In the genomic region with DNA sequence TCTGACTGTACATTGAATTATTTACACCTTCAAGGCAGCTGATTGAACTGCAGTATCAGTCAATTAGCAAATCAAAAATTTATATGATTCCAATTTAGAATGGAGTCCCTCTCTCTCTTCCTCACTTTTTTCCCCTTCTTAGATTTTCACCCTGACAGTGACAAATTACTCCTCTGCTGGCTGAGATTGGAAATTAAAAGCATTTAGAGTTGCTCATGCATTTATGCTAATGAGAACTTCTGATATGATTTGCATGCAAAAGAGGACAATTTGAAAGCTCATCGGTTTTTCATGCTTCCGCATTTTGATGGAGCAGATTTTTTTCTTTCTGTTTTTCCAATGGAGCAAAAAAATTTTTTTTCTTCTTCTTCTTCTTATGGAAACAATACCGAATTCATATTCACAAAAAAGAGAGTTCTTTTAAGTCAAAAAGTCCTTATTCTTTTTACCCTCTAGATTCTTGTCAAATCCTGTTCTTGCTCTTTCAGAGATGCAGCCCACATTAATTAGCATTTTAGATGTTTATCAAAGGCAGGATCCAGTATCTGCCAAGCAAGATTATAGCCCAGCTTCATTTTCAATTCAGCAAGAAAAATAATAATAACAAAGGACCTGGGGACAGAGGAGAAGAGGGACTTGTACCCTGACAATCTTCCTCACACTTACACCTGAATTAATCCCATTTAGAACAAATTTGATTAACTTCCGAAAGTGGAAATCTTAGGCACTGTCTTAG, we compare ENCODE assay signal across 26 mouse cellular contexts.
DNase-seq lines count a peak whose midpoint lies in the region; ATAC-seq lines count a peak whose summit lies in the region.
"Had no signal": no experiment of that assay in that cellular context is flagged by ENCODE, and none has a peak within 500 bp of the region (broad histone marks: within the 10 kb centered on the region; RNA-seq: fewer than 3 reads in every experiment).

No protein-coding gene starts in this region.

- no peak overlapping the region for H3K9ac ChIP-seq in hindbrain, embryonic 11.5 days (ENCODE audit: low read depth, low read length)
- H3K9ac ChIP-seq in hindbrain, embryonic 16.5 days (ENCODE audit: low read depth, low read length) = no peak overlapping the region
- no peak overlapping the region for H3K9ac ChIP-seq in hindbrain, embryonic 15.5 days
- H3K9ac ChIP-seq: heart, embryonic 15.5 days; kidney, embryonic 15.5 days; liver, embryonic 12.5 days; liver, postnatal 0 days had no signal

- no peaks in the 10 kb centered on the region for H3K9me3 ChIP-seq in hindbrain, embryonic 11.5 days (ENCODE audit: control insufficient read depth, low read length)
- H3K9me3 ChIP-seq in hindbrain, embryonic 16.5 days (ENCODE audit: control insufficient read depth, low read length) = no peaks in the 10 kb centered on the region
- H3K9me3 ChIP-seq in hindbrain, embryonic 15.5 days = no peaks in the 10 kb centered on the region
- H3K9me3 ChIP-seq: heart, embryonic 10.5 days; heart, embryonic 15.5 days; kidney, embryonic 15.5 days; liver, embryonic 12.5 days had no signal

- H3K36me3 ChIP-seq in hindbrain, embryonic 11.5 days (ENCODE audit: control insufficient read depth, insufficient read depth, low read length) = no peaks in the 10 kb centered on the region
- H3K36me3 ChIP-seq in hindbrain, embryonic 16.5 days (ENCODE audit: control insufficient read depth, insufficient read depth, low read length) = no peaks in the 10 kb centered on the region
- no peaks in the 10 kb centered on the region for H3K36me3 ChIP-seq in hindbrain, embryonic 15.5 days
- H3K36me3 ChIP-seq: heart, embryonic 10.5 days; heart, embryonic 15.5 days; kidney, embryonic 15.5 days; liver, embryonic 12.5 days had no signal

- H3K4me2 ChIP-seq in hindbrain, embryonic 11.5 days (replicated peaks; ENCODE audit: low read depth, low read length) = no peak overlapping the region
- no peak overlapping the region for H3K4me2 ChIP-seq in hindbrain, embryonic 16.5 days (ENCODE audit: low read length)
- H3K4me2 ChIP-seq in hindbrain, embryonic 15.5 days = no peak overlapping the region
- H3K4me2 ChIP-seq: heart, embryonic 15.5 days; kidney, embryonic 15.5 days; liver, embryonic 12.5 days had no signal

- no peak overlapping the region for H3K4me3 ChIP-seq in hindbrain, embryonic 11.5 days (ENCODE audit: low read depth, low read length)
- H3K4me3 ChIP-seq in hindbrain, embryonic 16.5 days (ENCODE audit: low read length) = no peak overlapping the region
- H3K4me3 ChIP-seq in hindbrain, embryonic 15.5 days = no peak overlapping the region
- H3K4me3 ChIP-seq: erythroblast, embryonic 14.5 days; heart, embryonic 10.5 days; heart, embryonic 15.5 days; kidney, embryonic 15.5 days; liver, embryonic 12.5 days had no signal

- no peaks in the 10 kb centered on the region for H3K4me1 ChIP-seq in hindbrain, embryonic 11.5 days (replicated peaks; ENCODE audit: control insufficient read depth, insufficient read depth, low read length)
- H3K4me1 ChIP-seq in hindbrain, embryonic 16.5 days (ENCODE audit: control insufficient read depth, insufficient read depth, low read depth, low read length) = no peaks in the 10 kb centered on the region
- peaks cover 6% of the 10 kb centered on the region; the same call in 1 of the 2 replicates for H3K4me1 ChIP-seq in hindbrain, embryonic 15.5 days (replicated peaks)
- H3K4me1 ChIP-seq: heart, embryonic 10.5 days; heart, embryonic 15.5 days; kidney, embryonic 15.5 days; liver, embryonic 12.5 days had no signal

- H3K27me3 ChIP-seq in hindbrain, embryonic 11.5 days (ENCODE audit: control insufficient read depth, insufficient read depth, low read length) = no peaks in the 10 kb centered on the region
- no peaks in the 10 kb centered on the region for H3K27me3 ChIP-seq in hindbrain, embryonic 16.5 days (replicated peaks; ENCODE audit: control insufficient read depth, insufficient read depth, low read length)
- H3K27me3 ChIP-seq in hindbrain, embryonic 15.5 days = no peaks in the 10 kb centered on the region
- H3K27me3 ChIP-seq: heart, embryonic 15.5 days; kidney, embryonic 15.5 days; liver, embryonic 12.5 days had no signal

- 62% methylated on average over 4 of the region's 4 CpGs for WGBS in hindbrain, embryonic 11.5 days
- whole genome bisulfite sequencing in hindbrain, embryonic 16.5 days = 36% methylated on average over 4 of the region's 4 CpGs
- WGBS in hindbrain, embryonic 15.5 days = 30% methylated on average over 4 of the region's 4 CpGs

- 0 out of 2 replicates have a peak, but pooled peaks have one; percentile 19 for ATAC-seq in hindbrain, embryonic 11.5 days (ENCODE audit: low FRiP score)
- ATAC-seq in hindbrain, embryonic 16.5 days = no peak
- no peak for ATAC-seq in hindbrain, embryonic 15.5 days (ENCODE audit: low FRiP score, low read depth)
- ATAC-seq: CD4-positive, CD25-positive, alpha-beta regulatory T cell, adult 4 months; liver, embryonic 12.5 days; liver, postnatal 0 days had no signal

- H3K27ac ChIP-seq in hindbrain, embryonic 11.5 days (ENCODE audit: low read depth, low read length) = no peak overlapping the region
- H3K27ac ChIP-seq in hindbrain, embryonic 16.5 days (ENCODE audit: low read depth, low read length) = no peak overlapping the region
- 0 out of 2 replicates have a peak overlapping the region, but pooled peaks have one; percentile 7 for H3K27ac ChIP-seq in hindbrain, embryonic 15.5 days (replicated peaks)
- H3K27ac ChIP-seq: heart, embryonic 10.5 days; heart, embryonic 15.5 days; kidney, embryonic 15.5 days; liver, embryonic 12.5 days; macrophage had no signal

- no peak for DNase-seq in hindbrain, embryonic 11.5 days (ENCODE audit: low spot score)
- peak; percentile 20 for DNase-seq in brain, adult 2 months (ENCODE audit: low read depth, low spot score)
- peak; percentile 42 for DNase-seq in brain, embryonic 18.5 days (ENCODE audit: low read depth, low spot score)
- DNase-seq in urinary bladder, postnatal 25 days (ENCODE audit: low spot score) = no peak
- DNase-seq in urinary bladder, postnatal 4 days (ENCODE audit: low spot score in 2 of 2) = no peak
- no peak for DNase-seq in urinary bladder, adult 2 months (ENCODE audit: low spot score)
- DNase-seq: adrenal gland, postnatal 14 days; cerebellum, adult 2 months; cerebellum, postnatal 14 days; gastrocnemius, postnatal 14 days; heart, adult 11 months; kidney, adult 11 months; kidney, postnatal 25 days; left cerebral cortex, postnatal 4 days; liver, postnatal 0 days; right cerebral cortex, postnatal 25 days; thymus, postnatal 14 days had no signal

Comparison
In these comparisons a context has a peak if more than half of its experiments do, and no peak if none do; other contexts are left out.
1. DNase-seq: peak in brain, adult 2 months (single experiment) and brain, embryonic 18.5 days (single experiment); none in hindbrain, embryonic 11.5 days (single experiment), urinary bladder, postnatal 25 days (single experiment), urinary bladder, postnatal 4 days (0 of 2) and urinary bladder, adult 2 months (single experiment).